Mouse (Mus musculus) gastrocnemius, postnatal 10 days (tissue): ENCODE results near the gene Mfap4. TPM values are rescaled to one million over a fixed set of nuclear protein-coding genes. Genes with fewer than 3 reads are reported as not detected.
A peak's percentile ranks its signal among the peaks of the same experiment; 100 is the strongest.

Experiments
- DNase-seq: peaks from one replicate; pipeline ENCODE4 v3.0.0; 2021; ENCODE audit warnings: mixed read lengths
- long read RNA-seq, 2 experiments: library from polyadenylated mRNA; stranded (forward); transcript quantifications; one replicate each; pipeline ENCODE4 v2.0.0; 2021
- total RNA-seq, 2 experiments: library from RNA; stranded (reverse); gene quantifications; 2 replicates each; pipeline ENCODE4 v1.2.3; 2021

Mfap4 gene
- total RNA-seq, result 100 to 1,000 TPM; 245 to 288 TPM
- long read RNA-seq, experiment 1, transcript Mfap4-202 (6 exons, 1,722 nt), result major isoform, 141 of 182 reads
- long read RNA-seq, experiment 1, transcript Mfap4-201 (5 exons, 939 nt), result minor isoform, 18 of 182 reads
- long read RNA-seq, experiment 1, partial matches to known transcripts, result 14 of 182 reads
- long read RNA-seq, experiment 1, other reads (novel, unspliced or antisense), result 9 of 182 reads
- long read RNA-seq, experiment 2, transcript Mfap4-202 (6 exons, 1,722 nt), result major isoform, 181 of 209 reads
- long read RNA-seq, experiment 2, partial matches to known transcripts, result 16 of 209 reads
- long read RNA-seq, experiment 2, other reads (novel, unspliced or antisense), result 9 of 209 reads

- DNase-seq, result peak; percentile 64
These were observed at the start of gene Mfap4 for GRCm38 (mm10) chr11:61484613-61485540. Mfap4 (plus strand) TSS chr11:61485431.

GRCm38 (mm10) chr11:61436298-61436697, 48.9 kb upstream of the Mfap4 start:
- no peak for DNase-seq

GRCm38 (mm10) chr11:61439170-61439569, 46.1 kb upstream of the Mfap4 start:
- DNase-seq, result no peak

GRCm38 (mm10) chr11:61440416-61440815, 44.8 kb upstream of the Mfap4 start:
- no peak for DNase-seq

GRCm38 (mm10) chr11:61441670-61442069, 43.6 kb upstream of the Mfap4 start:
- no peak for DNase-seq

- DNase-seq, result no peak
These were observed 41.4 kb upstream of the Mfap4 start for GRCm38 (mm10) chr11:61443807-61444206.

- peak; percentile 24 for DNase-seq
These were observed 37.9 kb upstream of the Mfap4 start for GRCm38 (mm10) chr11:61447296-61447695.

GRCm38 (mm10) chr11:61448041-61448440, 37.2 kb upstream of the Mfap4 start:
- peak; percentile 31 for DNase-seq

- peak; percentile 69 for DNase-seq
These were observed 36.5 kb upstream of the Mfap4 start for GRCm38 (mm10) chr11:61448599-61449225.

- DNase-seq, result peak; percentile 43
These were observed 35.5 kb upstream of the Mfap4 start for GRCm38 (mm10) chr11:61449499-61450292.

- no peak for DNase-seq
These were observed 21.2 kb upstream of the Mfap4 start for GRCm38 (mm10) chr11:61464071-61464470.

GRCm38 (mm10) chr11:61465422-61465821, 19.8 kb upstream of the Mfap4 start:
- no peak for DNase-seq

GRCm38 (mm10) chr11:61468534-61468933, 16.7 kb upstream of the Mfap4 start:
- DNase-seq, result no peak

GRCm38 (mm10) chr11:61469317-61469917, 15.8 kb upstream of the Mfap4 start:
- DNase-seq, result no peak

- DNase-seq, result no peak
These were observed 14.4 kb upstream of the Mfap4 start for GRCm38 (mm10) chr11:61470880-61471279.

GRCm38 (mm10) chr11:61473630-61474029, 11.6 kb upstream of the Mfap4 start:
- DNase-seq, result no peak

GRCm38 (mm10) chr11:61476786-61477382, 8.3 kb upstream of the Mfap4 start:
- no peak for DNase-seq

GRCm38 (mm10) chr11:61477566-61478508, 7.4 kb upstream of the Mfap4 start:
- no peak for DNase-seq

GRCm38 (mm10) chr11:61478788-61479187, 6.4 kb upstream of the Mfap4 start:
- DNase-seq, result no peak
